Mouse (Mus musculus) heart, adult 2 months (tissue): Measurements from ENCODE around the gene Olfr1419. TPM values are rescaled to one million over a fixed set of nuclear protein-coding genes. Genes with fewer than 3 reads are reported as not detected.
"Not testable (repeated sequence)": the region's sequence is repeated elsewhere in the genome, so short reads cannot be mapped to it uniquely, and the experiment has no call there.

Experiments used
- DNase-seq, 2 experiments: peaks; one replicate each; pipeline ENCODE4 v3.0.0; 2021
- H3K27ac ChIP-seq: fragments of 200-600 bp; 2 replicates; pipeline ENCODE4 v1.8.1; 2022
- H3K27me3 ChIP-seq: fragments of 200-500 bp; 2 replicates; pipeline ENCODE4 v1.6.1; 2012; ENCODE audit warnings: mild to moderate bottlenecking, low read length, inconsistent platforms, mixed read lengths; ENCODE audit not compliant: control insufficient read depth, insufficient read depth
- H3K36me3 ChIP-seq: fragments of 200-500 bp; 2 replicates; pipeline ENCODE4 v1.6.1; 2012; ENCODE audit warnings: low read length, inconsistent platforms; ENCODE audit not compliant: control insufficient read depth, insufficient read depth
- H3K4me1 ChIP-seq: fragments of 200-500 bp; 2 replicates; pipeline ENCODE4 v1.6.1; 2011; ENCODE audit warnings: low read length; ENCODE audit not compliant: control insufficient read depth, insufficient read depth
- H3K4me3 ChIP-seq: fragments of 200-600 bp; 2 replicates; pipeline ENCODE4 v1.8.1; 2022
- H3K79me2 ChIP-seq: fragments of 200-500 bp; replicated peaks from 2 replicates; pipeline ENCODE4 v1.6.1; 2012; ENCODE audit warnings: mild to moderate bottlenecking, inconsistent platforms, low read length, moderate library complexity, mixed read lengths; ENCODE audit not compliant: control insufficient read depth, insufficient read depth
- H3K9ac ChIP-seq: fragments of 200-500 bp; 2 replicates; pipeline ENCODE4 v1.6.1; 2012; ENCODE audit warnings: low read depth, mild to moderate bottlenecking, control low read depth, inconsistent platforms, low read length, mixed read lengths
- CTCF ChIP-seq: fragments of 200-600 bp; IDR thresholded peaks from 2 replicates; pipeline ENCODE4 v1.8.1; 2022; ENCODE audit warnings: antibody characterized with exemption, mild to moderate bottlenecking, moderate library complexity
- EP300 ChIP-seq: fragments of 200-500 bp; IDR thresholded peaks from 2 replicates; pipeline ENCODE4 v1.6.1; 2011; ENCODE audit warnings: low read depth, low read length, control low read depth; ENCODE audit not compliant: insufficient read depth
- POLR2A ChIP-seq: fragments of 200-500 bp; IDR thresholded peaks from 2 replicates; pipeline ENCODE4 v1.6.1; 2011; ENCODE audit warnings: mild to moderate bottlenecking, low read depth, low read length, control low read depth; ENCODE audit not compliant: insufficient read depth
- WGBS: fragments of 180-500 bp; shearing (Covaris S2); methylation state at CpG from one replicate; pipeline ENCODE4 v1.1.7; 2018; 5-methylcytosine and 5-hydroxymethylcytosine counted together
- intact Hi-C: fragments of 180-260 bp; cut with DNase I; formaldehyde crosslinking; loops from one replicate; pipeline ENCODE4 v1.15.1; 2025
- long read RNA-seq: library from polyadenylated mRNA; stranded (forward); transcript quantifications from one replicate; pipeline ENCODE4 v2.0.0, GENCODE M21; 2021
- polyA plus RNA-seq: library from polyadenylated mRNA; depleted of rRNA; stranded (reverse); fragments of >200 nt; gene quantifications from 2 replicates; pipeline ENCODE4 v1.2.3, GENCODE M21; 2012; rRNA removed
- total RNA-seq, 2 experiments: library from RNA; stranded (reverse); gene quantifications; 2 replicates each; pipeline ENCODE4 v1.2.3; 2021

Olfr1419 gene
- total RNA-seq (not detected), polyA plus RNA-seq (not detected in 2 replicates)
- long read RNA-seq: 0 reads

DNA sequence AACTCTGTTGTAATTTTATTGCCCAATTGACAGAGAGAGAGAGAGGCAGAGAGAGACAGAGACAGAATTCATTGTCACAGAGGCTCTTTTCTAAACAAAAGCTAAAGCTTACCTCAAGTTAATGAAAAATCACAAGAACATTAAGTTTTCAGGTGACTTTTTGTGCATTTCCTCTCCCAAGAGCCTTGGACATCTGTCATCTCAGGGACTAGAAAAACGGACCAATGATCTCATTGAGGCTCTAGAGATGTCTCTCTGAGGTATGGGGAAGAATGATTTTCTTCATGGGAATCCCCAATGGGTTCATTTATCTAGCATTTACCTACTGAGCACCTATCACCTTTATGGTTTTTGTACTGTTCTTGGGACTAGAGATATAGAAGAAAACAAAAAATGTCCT is at the start of gene Olfr1419:
Gene Olfr1419, minus strand, starts transcription at position 101 of the 400 bp plus-strand sequence.
- Histone ChIP-seq H3K4me1 (no peaks in the 10 kb centered on the region), H3K27me3 (no peaks in the 10 kb centered on the region), H3K9ac (no peak within 1 kb of the TSS), H3K4me3 (no peak within 1 kb of the TSS), H3K36me3 (no peaks in the 10 kb centered on the region), H3K79me2 (no peaks in the 10 kb centered on the region), H3K27ac (no peak within 1 kb of the TSS)
- TF ChIP-seq EP300 (no peak), CTCF (no peak), POLR2A (no peak)
- 26% methylated on average over 1 of the region's 1 CpGs for WGBS
- no peak for DNase-seq
- intact Hi-C loops: no loop called here

DNA sequence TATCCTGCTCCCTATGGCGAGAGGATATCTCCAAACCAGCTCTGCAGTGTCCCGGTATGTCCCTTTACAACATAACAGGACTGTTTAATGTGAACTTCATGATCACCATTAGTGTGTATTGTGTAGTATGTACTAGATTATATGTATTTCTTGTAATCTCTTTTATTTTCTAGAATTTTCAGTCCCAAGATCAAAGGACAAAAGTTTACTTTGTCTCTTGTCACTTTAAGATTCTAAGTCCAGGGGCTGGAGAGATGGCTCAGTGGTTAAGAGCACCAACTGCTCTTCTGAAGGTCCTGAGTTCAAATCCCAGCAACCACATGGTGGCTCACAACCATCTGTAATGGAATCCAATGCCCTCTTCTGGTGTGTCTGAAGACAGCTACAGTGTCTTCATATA is 47.6 kb upstream of the Olfr1419 start:
- H3K79me2 ChIP-seq, intact Hi-C loops, H3K9ac ChIP-seq, H3K27ac ChIP-seq, H3K4me3 ChIP-seq, DNase-seq, H3K27me3 ChIP-seq, H3K4me1 ChIP-seq: not testable (repeated sequence)
- peaks cover 20% of the 10 kb centered on the region for H3K36me3 ChIP-seq
- WGBS: 94% methylated on average over 2 of the region's 2 CpGs

- H3K4me3 ChIP-seq: no peak overlapping the region
- DNase-seq: no peak
- TF ChIP-seq POLR2A: no peak
- no peak for TF ChIP-seq EP300
- TF ChIP-seq CTCF: no peak
- H3K27ac ChIP-seq: no peak overlapping the region
- 97% methylated on average over 1 of the region's 1 CpGs for WGBS
- intact Hi-C loops: no loop called here
- no peak overlapping the region for H3K9ac ChIP-seq
- no peaks in the 10 kb centered on the region for H3K27me3 ChIP-seq
- H3K36me3 ChIP-seq: peaks cover 24% of the 10 kb centered on the region
- H3K79me2 ChIP-seq: no peaks in the 10 kb centered on the region
- no peaks in the 10 kb centered on the region for H3K4me1 ChIP-seq
These were observed 47.2 kb upstream of the Olfr1419 start for GRCm38 (mm10) chr19:11922068-11922467.

GRCm38 (mm10) chr19:11915804-11916203 is 40.9 kb upstream of the Olfr1419 start:
- Histone ChIP-seq H3K4me3 (no peak overlapping the region), H3K4me1 (peaks cover 4% of the 10 kb centered on the region), H3K79me2 (peaks cover 3% of the 10 kb centered on the region; the same call in 1 of the 2 replicates), H3K36me3 (peaks cover 42% of the 10 kb centered on the region), H3K9ac (no peak overlapping the region), H3K27me3 (no peaks in the 10 kb centered on the region), H3K27ac (no peak overlapping the region)
- TF ChIP-seq EP300 (no peak), POLR2A (no peak), CTCF (no peak)
- 5% methylated on average over 2 of the region's 2 CpGs for WGBS
- peak in 1 of 2 experiments; percentile 16 for DNase-seq
- intact Hi-C loops: loop anchor here (10.0 kb wide), 1 partner anchor 1711 kb away; the partner anchor contains the start of genes Fen1 and Tmem258

DNA sequence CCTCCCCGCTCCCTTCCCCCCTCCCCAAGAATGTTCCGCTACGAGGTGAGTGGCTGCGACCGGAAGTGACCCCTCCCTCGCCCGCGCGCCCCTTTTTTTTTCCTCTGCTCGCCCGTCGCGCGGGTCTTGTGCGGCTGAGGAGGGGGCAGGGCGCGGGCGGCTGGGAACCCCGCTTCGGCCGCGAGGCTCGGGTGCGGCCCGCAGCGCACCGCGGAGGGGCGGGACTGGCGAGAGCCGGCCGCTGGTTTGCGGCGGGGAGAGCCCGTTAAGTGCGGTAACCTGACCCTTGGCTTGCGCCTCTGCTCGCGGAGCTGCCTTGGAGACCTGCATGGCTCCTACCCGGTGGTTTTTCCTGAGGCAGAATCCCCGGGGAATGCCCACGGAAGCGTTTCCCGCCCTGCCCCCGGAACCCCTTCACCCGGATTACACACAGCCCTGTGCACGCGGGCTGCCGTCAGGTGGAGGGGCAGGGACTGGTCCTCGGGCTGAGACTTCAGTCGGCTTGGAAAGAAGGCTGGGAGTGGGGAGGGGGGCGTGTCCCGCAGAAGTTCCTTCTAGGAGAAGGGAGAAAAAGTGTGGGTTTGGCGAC is 37.7 kb upstream of the Olfr1419 start:
- Histone ChIP-seq H3K27ac (peak overlapping the region; percentile 90), H3K9ac (peak overlapping the region; percentile 94), H3K4me1 (peaks cover 4% of the 10 kb centered on the region), H3K27me3 (no peaks in the 10 kb centered on the region), H3K4me3 (peak overlapping the region; percentile 92), H3K36me3 (peaks cover 36% of the 10 kb centered on the region), H3K79me2 (peaks cover 3% of the 10 kb centered on the region; the same call in 1 of the 2 replicates)
- TF ChIP-seq POLR2A (no peak), EP300 (no peak), CTCF (no peak)
- WGBS: 1% methylated on average over 37 of the region's 54 CpGs
- DNase-seq: peak; percentile 70 to 72
- intact Hi-C loops: loop anchor here (2.0 to 10.0 kb wide), 4 partner anchors 98 to 1708 kb away; partner anchors contain the start of genes Fen1, Mrpl16 and Tmem258

GRCm38 (mm10) chr19:11912037-11912532 is 37.2 kb upstream of the Olfr1419 start, which contains the start of gene Patl1:
Patl1 (plus strand) TSS chr19:11912399.
- intact Hi-C loops: loop anchor here (2.0 to 10.0 kb wide), 4 partner anchors 97 to 1707 kb away; partner anchors contain the start of genes Fen1, Mrpl16 and Tmem258
- under 1% methylated on average over 50 of the region's 53 CpGs for WGBS

More at GRCm38 (mm10) chr19:11912037-11912532, 37.2 kb upstream of the Olfr1419 start, which contains the start of gene Patl1:
- DNase-seq: peak; percentile 97 to 99
- H3K9ac ChIP-seq: peak within 1 kb of the TSS; percentile 94
- H3K4me3 ChIP-seq: peak within 1 kb of the TSS; percentile 92
- peaks cover 3% of the 10 kb centered on the region; the same call in 1 of the 2 replicates for H3K79me2 ChIP-seq
- H3K36me3 ChIP-seq: peaks cover 31% of the 10 kb centered on the region
- H3K4me1 ChIP-seq: peaks cover 4% of the 10 kb centered on the region
- no peaks in the 10 kb centered on the region for H3K27me3 ChIP-seq
- TF ChIP-seq EP300 (peak; percentile 81; the same call in 1 of the 2 replicates), POLR2A (peak; percentile 96), CTCF (no peak)
- peak within 1 kb of the TSS; percentile 96 for H3K27ac ChIP-seq
